Mouse (Mus musculus): ENCODE measurements around the gene Erp44. TPM values are rescaled to one million over a fixed set of nuclear protein-coding genes. Genes with fewer than 3 reads are reported as not detected.
A peak's percentile ranks its signal among the peaks of the same experiment; 100 is the strongest.

The Erp44 gene
- polyA plus RNA-seq, 2 experiments: 14.3 to 36.5 TPM

DNA sequence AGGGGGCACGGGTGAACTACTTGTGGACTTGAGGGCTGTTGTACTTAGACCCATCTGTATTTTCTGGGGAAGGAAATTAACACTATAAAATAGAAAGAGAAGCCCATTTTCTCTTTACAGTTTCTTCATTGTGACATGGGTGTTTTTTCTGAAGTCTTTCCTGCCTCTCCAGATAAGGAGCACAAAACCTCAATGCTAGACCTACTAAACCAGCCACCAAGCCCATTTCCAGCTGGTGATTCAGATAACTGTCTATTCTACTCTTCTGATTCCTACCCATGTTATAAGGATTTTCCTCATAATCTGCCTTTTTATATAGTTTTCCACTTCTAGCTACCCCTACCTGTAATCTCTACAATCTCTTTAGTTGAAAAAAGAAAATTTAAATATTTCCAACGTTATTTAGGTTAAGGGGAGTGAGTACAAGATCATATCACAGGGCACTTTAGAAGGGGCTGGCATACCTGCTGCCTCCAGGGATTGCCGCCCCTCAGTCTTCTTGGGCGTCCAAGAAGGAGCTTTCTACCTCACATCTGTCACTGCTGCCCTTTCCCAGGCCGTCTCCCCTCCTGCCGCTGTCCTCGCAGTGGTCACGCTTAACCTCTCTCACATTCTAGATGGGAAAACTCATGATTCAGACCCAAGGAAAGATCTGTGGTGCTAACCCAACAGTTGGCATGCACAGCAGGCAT is 97.1 kb downstream of the Erp44 start:
- 0 out of 2 replicates have a peak overlapping the region, but pooled peaks have one; percentile 3 for H3K9ac ChIP-seq (replicated peaks)
- DNase-seq (ENCODE audit: low read depth in 3 of 3, low spot score in 3 of 3): peak; percentile 17 to 47 (median 31)
- no peak for TF ChIP-seq CTCF (IDR thresholded peaks at IDR 0.05; ENCODE audit: low read depth)
- TF ChIP-seq EP300 (IDR thresholded peaks at IDR 0.05; ENCODE audit: low read depth): peak; percentile 75
- peak; percentile 71; the same call in 1 of the 2 replicates for ATAC-seq (ENCODE audit: insufficient read depth)
- no peak overlapping the region for H3K4me3 ChIP-seq (ENCODE audit: insufficient read depth in 1 of 2, low read depth in 2 of 2, low read length in 2 of 2)
- H3K27me3 ChIP-seq (ENCODE audit: control insufficient read depth, insufficient read depth, low read length): no peaks in the 10 kb centered on the region
- no peaks in the 10 kb centered on the region; the same call in 1 of the 2 replicates for H3K36me3 ChIP-seq (replicated peaks; ENCODE audit: control insufficient read depth, insufficient read depth, low read depth)
- peak overlapping the region; percentile 31; the same call in 1 of the 2 replicates for H3K4me2 ChIP-seq (ENCODE audit: low read depth)
- H3K4me1 ChIP-seq (replicated peaks; ENCODE audit: control insufficient read depth in 2 of 2, insufficient read depth in 2 of 2, low read length in 1 of 2): peaks cover 10% of the 10 kb centered on the region in 2 experiments
- WGBS (ENCODE audit: insufficient replicate concordance): 48% methylated on average over 8 of the region's 8 CpGs
- H3K27ac ChIP-seq: no peak overlapping the region
- no peaks in the 10 kb centered on the region for H3K9me3 ChIP-seq (ENCODE audit: control insufficient read depth, low read length)

DNA sequence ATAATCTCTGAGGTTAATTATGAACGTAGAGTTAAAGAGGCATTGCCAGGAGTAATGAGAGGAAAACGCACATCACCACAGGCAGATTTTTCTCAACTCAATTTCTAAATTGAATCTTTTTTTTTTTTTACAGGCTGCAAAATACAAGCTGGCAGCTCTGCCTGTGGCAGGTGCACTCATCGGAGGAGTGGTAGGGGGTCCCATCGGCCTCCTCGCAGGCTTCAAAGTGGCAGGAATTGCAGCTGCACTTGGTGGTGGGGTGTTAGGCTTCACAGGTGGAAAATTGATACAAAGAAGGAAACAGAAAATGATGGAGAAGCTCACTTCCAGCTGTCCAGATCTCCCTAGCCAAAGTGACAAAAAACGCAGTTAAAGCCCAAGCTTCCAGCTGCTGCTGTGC is 98.0 kb downstream of the Erp44 start:
- DNase-seq (ENCODE audit: low read depth in 3 of 3, low spot score in 3 of 3) (no peak), ATAC-seq (ENCODE audit: insufficient read depth) (no peak)
- no peak overlapping the region for H3K9ac ChIP-seq (replicated peaks)
- H3K27me3 ChIP-seq (ENCODE audit: control insufficient read depth, insufficient read depth, low read length): no peaks in the 10 kb centered on the region
- no peak overlapping the region for H3K4me2 ChIP-seq (ENCODE audit: low read depth)
- H3K9me3 ChIP-seq (ENCODE audit: control insufficient read depth, low read length): no peaks in the 10 kb centered on the region
- TF ChIP-seq EP300 (IDR thresholded peaks at IDR 0.05; ENCODE audit: low read depth) (no peak), CTCF (IDR thresholded peaks at IDR 0.05; ENCODE audit: low read depth) (no peak)
- peaks cover 10% of the 10 kb centered on the region in 2 experiments for H3K4me1 ChIP-seq (replicated peaks; ENCODE audit: control insufficient read depth in 2 of 2, insufficient read depth in 2 of 2, low read length in 1 of 2)
- WGBS (ENCODE audit: insufficient replicate concordance): 75% methylated on average over 6 of the region's 6 CpGs
- no peak overlapping the region for H3K27ac ChIP-seq
- H3K36me3 ChIP-seq (replicated peaks; ENCODE audit: control insufficient read depth, insufficient read depth, low read depth): no peaks in the 10 kb centered on the region; the same call in 1 of the 2 replicates
- H3K4me3 ChIP-seq (ENCODE audit: insufficient read depth in 1 of 2, low read depth in 2 of 2, low read length in 2 of 2): no peak overlapping the region

DNA sequence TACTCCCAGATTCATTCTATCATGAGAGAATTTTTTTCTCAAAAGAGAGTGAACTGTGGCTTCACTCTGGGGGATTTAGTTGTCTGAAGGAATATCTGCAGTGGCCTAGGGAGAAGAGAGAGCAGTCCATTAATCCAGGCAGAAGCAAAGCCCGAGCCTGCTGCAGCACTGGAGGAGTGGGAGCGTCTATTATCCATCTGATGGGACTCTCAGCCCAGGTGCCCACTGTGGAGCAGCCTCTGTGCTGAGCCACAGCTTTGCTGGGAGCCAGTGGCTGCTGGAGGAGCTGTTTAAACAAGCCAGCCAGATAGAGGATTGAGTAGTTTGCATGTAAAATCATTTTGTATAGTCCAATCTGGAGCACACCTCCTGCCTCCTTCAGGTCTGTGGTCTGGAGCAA is 98.4 kb downstream of the Erp44 start:
- Histone ChIP-seq H3K4me2 (ENCODE audit: low read depth) (no peak overlapping the region), H3K9me3 (ENCODE audit: control insufficient read depth, low read length) (no peaks in the 10 kb centered on the region), H3K27ac (no peak overlapping the region), H3K4me3 (ENCODE audit: insufficient read depth in 1 of 2, low read depth in 2 of 2, low read length in 2 of 2) (no peak overlapping the region), H3K4me1 (replicated peaks; ENCODE audit: control insufficient read depth in 2 of 2, insufficient read depth in 2 of 2, low read length in 1 of 2) (peaks cover 10% of the 10 kb centered on the region in 2 experiments), H3K27me3 (ENCODE audit: control insufficient read depth, insufficient read depth, low read length) (no peaks in the 10 kb centered on the region), H3K36me3 (replicated peaks; ENCODE audit: control insufficient read depth, insufficient read depth, low read depth) (no peaks in the 10 kb centered on the region; the same call in 1 of the 2 replicates), H3K9ac (replicated peaks) (no peak overlapping the region)
- 63% methylated on average over 2 of the region's 2 CpGs for WGBS (ENCODE audit: insufficient replicate concordance)
- ATAC-seq (ENCODE audit: insufficient read depth) (no peak), DNase-seq (ENCODE audit: low read depth in 3 of 3, low spot score in 3 of 3) (no peak)
- TF ChIP-seq EP300 (IDR thresholded peaks at IDR 0.05; ENCODE audit: low read depth): no peak

DNA sequence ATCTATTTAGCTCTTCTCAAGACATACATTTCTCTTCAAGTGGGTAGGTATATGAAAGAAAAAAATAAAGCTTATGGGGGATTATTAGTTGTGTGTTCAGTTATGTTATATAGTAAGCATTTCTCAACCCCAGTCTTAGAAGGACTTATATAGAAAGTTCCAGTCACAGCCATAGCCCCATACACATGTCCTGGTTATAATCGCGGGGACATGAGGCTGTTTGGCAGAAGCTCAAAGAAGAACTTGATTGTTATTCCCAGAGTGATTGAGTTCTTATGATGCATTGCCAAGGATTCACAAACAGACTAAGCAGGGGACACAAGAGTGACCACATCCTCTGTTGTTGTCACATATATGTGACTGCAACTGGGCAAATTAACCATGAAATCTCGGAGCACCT is 103.7 kb downstream of the Erp44 start:
- Histone ChIP-seq H3K27me3 (ENCODE audit: control insufficient read depth, insufficient read depth, low read length) (no peaks in the 10 kb centered on the region), H3K9me3 (ENCODE audit: control insufficient read depth, low read length) (no peaks in the 10 kb centered on the region), H3K9ac (replicated peaks) (no peak overlapping the region), H3K4me3 (ENCODE audit: insufficient read depth in 1 of 2, low read depth in 2 of 2, low read length in 2 of 2) (no peak overlapping the region), H3K27ac (no peak overlapping the region), H3K4me2 (ENCODE audit: low read depth) (no peak overlapping the region), H3K36me3 (replicated peaks; ENCODE audit: control insufficient read depth, insufficient read depth, low read depth) (no peaks in the 10 kb centered on the region), H3K4me1 (replicated peaks; ENCODE audit: control insufficient read depth in 2 of 2, insufficient read depth in 2 of 2, low read length in 1 of 2) (no peaks in the 10 kb centered on the region)
- WGBS (ENCODE audit: insufficient replicate concordance): 91% methylated on average over 3 of the region's 3 CpGs
- DNase-seq (ENCODE audit: low read depth in 3 of 3, low spot score in 3 of 3) (no peak), ATAC-seq (ENCODE audit: insufficient read depth) (no peak)
- TF ChIP-seq EP300 (IDR thresholded peaks at IDR 0.05; ENCODE audit: low read depth) (no peak), CTCF (IDR thresholded peaks at IDR 0.05; ENCODE audit: low read depth) (no peak)

DNA sequence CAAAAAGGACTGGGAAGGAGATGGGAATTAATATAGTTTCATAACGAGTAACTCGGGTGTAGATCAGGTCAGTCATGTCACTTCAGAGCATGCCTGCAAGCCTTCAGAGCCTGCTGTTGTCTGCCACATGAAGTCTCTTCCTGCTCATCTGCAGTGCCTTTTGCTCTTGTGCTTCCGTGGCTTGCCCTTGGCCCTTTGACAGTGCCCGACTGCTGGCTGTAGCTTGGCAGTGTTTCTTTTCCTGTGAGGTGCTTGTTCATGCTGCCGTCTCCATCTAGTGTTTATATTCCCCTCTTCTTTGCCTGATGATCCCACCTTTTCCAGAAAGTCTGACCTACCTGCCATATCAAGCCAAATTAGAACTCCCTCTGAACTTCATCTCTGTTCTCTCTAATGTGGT is 115.5 kb downstream of the Erp44 start:
- Histone ChIP-seq H3K27ac (no peak overlapping the region), H3K4me1 (replicated peaks; ENCODE audit: control insufficient read depth in 2 of 2, insufficient read depth in 2 of 2, low read length in 1 of 2) (peaks cover 8 to 9% of the 10 kb centered on the region in 2 experiments), H3K4me2 (ENCODE audit: low read depth) (no peak overlapping the region), H3K9ac (replicated peaks) (no peak overlapping the region), H3K9me3 (ENCODE audit: control insufficient read depth, low read length) (no peaks in the 10 kb centered on the region), H3K36me3 (replicated peaks; ENCODE audit: control insufficient read depth, insufficient read depth, low read depth) (peaks cover 8% of the 10 kb centered on the region), H3K27me3 (ENCODE audit: control insufficient read depth, insufficient read depth, low read length) (no peaks in the 10 kb centered on the region), H3K4me3 (ENCODE audit: insufficient read depth in 1 of 2, low read depth in 2 of 2, low read length in 2 of 2) (no peak overlapping the region)
- ATAC-seq (ENCODE audit: insufficient read depth) (no peak), DNase-seq (ENCODE audit: low read depth in 3 of 3, low spot score in 3 of 3) (no peak)
- 83% methylated on average over 5 of the region's 5 CpGs for WGBS (ENCODE audit: insufficient replicate concordance)
- TF ChIP-seq EP300 (IDR thresholded peaks at IDR 0.05; ENCODE audit: low read depth) (no peak), CTCF (IDR thresholded peaks at IDR 0.05; ENCODE audit: low read depth) (no peak)
